Mouse (Mus musculus): ENCODE measurements around the gene Stx5a.

DNA sequence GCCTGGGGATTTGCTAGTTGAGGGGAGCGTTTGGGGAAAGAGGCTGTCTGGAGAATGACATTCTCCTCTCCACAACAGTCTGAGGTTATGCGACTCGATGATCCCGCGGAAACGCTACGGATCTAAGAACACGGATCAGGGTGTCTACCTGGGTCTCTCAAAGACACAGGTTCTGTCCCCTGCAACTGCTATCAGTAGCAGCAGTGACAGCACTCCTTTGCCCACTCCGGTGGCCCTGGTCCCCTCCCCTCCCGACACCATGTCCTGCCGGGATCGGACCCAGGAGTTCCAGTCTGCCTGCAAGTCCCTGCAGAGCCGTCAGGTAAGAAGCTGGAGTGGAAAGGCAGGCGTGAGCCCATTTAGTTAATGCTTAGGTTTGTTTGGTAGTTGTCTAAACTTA lies 963 bp downstream of the Stx5a start:
- TF ChIP-seq CTCF (IDR thresholded peaks at IDR 0.05; ENCODE audit: extremely low read depth, insufficient read length, insufficient replicate concordance, low read depth, low read length) (no peak), POLR2A (IDR thresholded peaks at IDR 0.05; ENCODE audit: low read depth, low read length) (no peak)

All from small intestine, adult 2 months (tissue).